Mouse (Mus musculus) gastrocnemius, adult 18-20 months (tissue): Measurements from ENCODE around the gene Slc25a44. TPM values are rescaled to one million over a fixed set of nuclear protein-coding genes. Genes with fewer than 3 reads are reported as not detected.

Experiments
- DNase-seq: peaks from one replicate; pipeline ENCODE4 v3.0.0; 2021; ENCODE audit warnings: low spot score
- long read RNA-seq, 2 experiments: library from polyadenylated mRNA; stranded (forward); transcript quantifications; one replicate each; pipeline ENCODE4 v2.0.0; 2021
- total RNA-seq, 2 experiments: library from RNA; stranded (reverse); gene quantifications; 2 replicates each; pipeline ENCODE4 v1.2.3; 2021

Gene Slc25a44
- total RNA-seq: 10 to 100 TPM; 18.4 to 19.1 TPM
- long read RNA-seq, experiment 1, transcript Slc25a44-204 (4 exons, 3,504 nt): minor isoform, 5 of 77 reads
- long read RNA-seq, experiment 1, transcript Slc25a44-201 (4 exons, 3,577 nt): major isoform, 35 of 77 reads
- long read RNA-seq, experiment 1, partial matches to known transcripts: 1 of 77 reads
- long read RNA-seq, experiment 1, other reads (novel, unspliced or antisense): 35 of 77 reads
- long read RNA-seq, experiment 2, transcript Slc25a44-201 (4 exons, 3,577 nt): major isoform, 29 of 69 reads
- long read RNA-seq, experiment 2, transcript Slc25a44-203 (4 exons, 3,429 nt): minor isoform, 5 of 69 reads
- long read RNA-seq, experiment 2, transcript Slc25a44-204 (4 exons, 3,504 nt): minor isoform, 5 of 69 reads
- long read RNA-seq, experiment 2, partial matches to known transcripts: 2 of 69 reads
- long read RNA-seq, experiment 2, other reads (novel, unspliced or antisense): 28 of 69 reads

GRCm38 (mm10) chr3:88424605-88425329 lies at the start of gene Slc25a44:
TSS of gene Slc25a44 (minus strand) at chr3:88425139.
- peak; percentile 99 for DNase-seq

DNA sequence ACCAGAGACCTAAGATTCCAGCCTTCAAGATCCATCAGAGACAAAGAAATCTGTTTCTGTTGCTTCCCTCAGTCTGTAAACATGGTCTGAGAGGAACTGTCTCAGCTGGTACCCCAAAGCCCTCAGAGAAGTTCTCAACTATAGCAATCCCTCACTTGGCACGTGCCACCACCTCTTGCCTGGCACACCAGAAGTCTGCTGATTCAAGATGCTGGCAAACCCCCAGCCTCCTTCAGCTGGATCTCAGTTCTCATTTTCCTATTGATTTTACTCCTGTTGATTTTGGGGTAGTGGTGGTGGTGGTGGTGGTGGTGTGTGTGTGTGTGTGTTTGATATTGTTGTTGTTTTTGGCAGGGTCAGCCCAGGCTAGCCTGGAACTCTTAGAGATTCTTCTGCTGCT lies 48.6 kb upstream of the Slc25a44 start:
- DNase-seq: no peak

GRCm38 (mm10) chr3:88473020-88473419 lies 48.1 kb upstream of the Slc25a44 start:
- DNase-seq: no peak

GRCm38 (mm10) chr3:88470943-88471479 lies 46.1 kb upstream of the Slc25a44 start:
- DNase-seq: no peak

DNA sequence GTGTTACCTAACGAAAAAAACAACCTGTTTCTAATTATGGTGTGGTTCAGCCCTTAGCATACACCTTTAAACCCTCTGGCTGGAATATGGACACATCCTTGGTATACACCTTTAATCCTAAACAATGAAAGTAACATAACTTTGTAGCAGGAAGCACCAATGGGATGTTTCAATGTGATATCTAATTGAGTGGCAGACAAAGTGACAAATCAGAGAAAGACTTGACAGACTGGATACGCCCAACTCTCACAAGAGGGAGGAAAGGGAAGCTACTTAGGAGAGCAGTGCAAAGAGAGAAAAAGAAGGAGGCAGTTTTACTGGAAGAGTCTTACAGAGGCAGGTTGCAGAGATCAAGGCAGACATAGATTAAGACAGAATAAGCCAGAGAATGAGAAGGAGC lies 44.5 kb upstream of the Slc25a44 start:
- no peak for DNase-seq

DNA sequence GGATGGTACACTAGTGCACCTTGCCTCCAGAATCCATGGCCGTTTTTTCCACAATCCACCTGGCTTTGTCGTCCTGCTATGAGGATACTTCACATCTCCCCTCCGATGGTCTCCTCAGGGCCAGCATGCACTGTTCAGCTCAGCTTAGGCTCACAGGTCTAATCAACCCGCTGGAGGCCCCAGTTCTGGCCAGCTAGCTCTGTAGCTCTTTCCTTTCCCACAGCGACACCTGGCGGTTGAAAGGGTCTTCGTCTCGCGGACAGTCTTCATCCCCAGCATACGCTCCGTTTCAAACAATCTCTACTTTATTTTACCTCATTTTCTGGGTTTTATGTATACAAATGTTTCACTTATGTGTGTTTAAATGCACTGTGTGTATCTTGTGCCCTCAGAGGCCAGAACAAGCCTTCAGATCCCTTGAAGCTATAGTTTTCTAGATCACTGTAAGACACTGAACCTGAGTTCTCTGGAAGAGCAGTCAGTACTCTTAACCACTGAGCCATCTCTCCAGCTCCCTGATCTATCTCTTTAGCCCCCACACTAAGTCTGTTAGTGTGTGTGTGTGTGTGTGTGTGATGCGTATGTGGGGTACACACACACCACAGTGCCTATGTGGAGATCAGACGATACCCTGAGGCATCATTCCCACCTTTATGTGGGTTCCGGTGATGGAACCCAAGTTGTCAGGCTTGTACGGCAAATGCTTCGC lies 42.3 kb upstream of the Slc25a44 start:
- DNase-seq: peak; percentile 90

DNA sequence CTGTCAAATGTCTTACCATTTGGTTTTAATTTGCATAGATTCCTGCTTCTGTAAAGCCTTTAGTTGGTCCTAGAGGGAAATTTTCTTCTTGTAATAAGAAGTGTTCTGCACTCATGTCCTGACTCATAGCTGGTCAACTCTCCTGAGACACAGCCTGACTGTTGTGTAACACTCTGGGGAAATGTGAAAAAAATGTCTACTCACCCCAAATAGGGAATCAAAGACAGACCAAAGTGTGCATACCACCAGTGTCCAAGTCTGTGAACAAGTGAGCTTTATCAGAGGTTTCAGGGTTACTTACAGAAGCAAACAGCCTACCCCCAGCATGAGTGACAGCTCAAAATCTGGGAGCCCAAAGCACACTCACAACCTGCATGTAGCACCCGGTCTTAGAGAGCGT lies 40.2 kb upstream of the Slc25a44 start:
- DNase-seq: no peak

DNA sequence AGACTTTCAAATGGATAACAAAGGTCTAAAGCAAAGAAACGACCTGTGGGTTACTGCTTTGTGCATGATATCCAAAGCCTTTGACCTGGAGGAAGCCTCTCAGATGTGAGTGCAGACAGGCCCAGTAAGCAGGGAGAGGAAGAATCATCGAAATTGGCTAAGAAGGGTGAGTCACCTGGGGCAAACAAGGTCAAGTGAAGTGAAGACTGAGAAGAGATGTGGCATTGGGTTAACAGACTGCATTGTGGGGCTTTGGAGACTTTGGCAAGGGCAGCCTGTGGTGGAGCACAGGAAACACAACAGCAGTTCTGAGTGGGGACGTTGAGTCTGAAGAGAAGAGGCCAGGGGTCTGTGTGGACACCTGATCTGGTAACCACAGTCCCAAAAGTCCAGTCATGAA lies 39.5 kb upstream of the Slc25a44 start:
- no peak for DNase-seq

GRCm38 (mm10) chr3:88460983-88461696 lies 36.2 kb upstream of the Slc25a44 start, which contains the start of gene Sema4a:
TSS of gene Sema4a (minus strand) at chr3:88461182.
- no peak for DNase-seq

DNA sequence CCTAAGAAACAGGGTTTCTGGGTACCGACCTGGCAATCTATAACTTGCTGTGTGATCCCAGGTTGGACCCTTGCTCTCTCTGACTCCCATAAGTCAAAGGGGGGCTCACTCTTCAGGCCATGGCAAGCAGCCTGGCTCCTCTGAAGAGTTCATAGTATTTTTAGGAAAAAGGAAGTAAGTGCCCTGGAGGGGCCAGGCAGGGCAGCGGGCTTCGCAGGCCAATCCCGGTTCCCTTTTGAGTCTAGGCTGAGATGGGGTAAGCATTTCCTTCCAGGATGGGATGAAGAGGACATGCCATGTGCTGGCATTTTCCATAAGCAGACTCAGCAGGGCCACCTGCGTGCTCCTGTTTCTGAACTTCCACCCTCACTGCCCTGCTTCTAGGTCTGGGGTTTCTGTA lies 35.1 kb upstream of the Slc25a44 start:
- DNase-seq: no peak

GRCm38 (mm10) chr3:88458778-88459219 lies 33.9 kb upstream of the Slc25a44 start:
- no peak for DNase-seq

- DNase-seq: no peak
Observed at GRCm38 (mm10) chr3:88456746-88457532, 32.0 kb upstream of the Slc25a44 start.

DNA sequence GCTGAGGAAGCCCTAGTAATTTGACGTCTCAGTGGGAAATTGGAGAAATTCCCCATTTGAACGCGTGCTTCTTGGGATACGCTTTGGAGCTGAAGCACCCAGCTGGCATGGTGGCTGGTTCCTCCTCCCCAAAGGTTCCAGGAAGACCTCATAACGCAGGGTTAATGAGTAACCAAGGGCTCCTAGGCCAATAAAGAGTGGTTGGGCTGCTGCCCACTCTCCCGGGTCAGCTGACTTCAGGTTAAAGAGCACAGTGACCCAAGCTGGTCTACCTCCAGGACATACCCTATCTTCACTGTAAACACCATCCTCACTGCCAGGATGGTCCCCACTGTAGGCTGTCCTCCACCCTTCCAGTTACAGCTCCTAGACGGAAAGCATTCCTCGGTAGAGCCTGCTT lies 31.4 kb upstream of the Slc25a44 start:
- no peak for DNase-seq

GRCm38 (mm10) chr3:88455588-88456264 lies 30.8 kb upstream of the Slc25a44 start:
- no peak for DNase-seq

- no peak for DNase-seq
Observed at GRCm38 (mm10) chr3:88454762-88455587, 30.0 kb upstream of the Slc25a44 start.

GRCm38 (mm10) chr3:88453986-88454385 lies 29.0 kb upstream of the Slc25a44 start:
- DNase-seq: no peak

DNA sequence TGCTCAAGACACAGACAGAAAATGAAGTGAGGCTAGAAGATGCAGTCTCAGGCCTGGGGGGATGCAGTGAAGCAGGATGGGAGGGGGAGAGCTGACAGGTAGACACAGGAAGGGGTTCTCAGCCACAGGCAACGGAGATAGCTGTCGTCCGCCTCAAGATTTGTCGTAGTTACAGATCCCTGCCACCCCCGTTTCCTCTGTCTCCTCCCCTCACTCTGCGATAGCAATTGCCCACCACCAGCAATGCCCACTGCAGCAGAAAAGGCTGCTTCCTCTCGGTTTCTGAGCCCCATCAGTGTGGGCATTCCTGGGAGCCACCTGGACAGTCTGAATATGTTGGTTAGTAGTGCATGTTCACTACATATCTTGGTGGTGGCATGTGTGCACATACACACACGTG lies 28.4 kb upstream of the Slc25a44 start:
- no peak for DNase-seq

DNA sequence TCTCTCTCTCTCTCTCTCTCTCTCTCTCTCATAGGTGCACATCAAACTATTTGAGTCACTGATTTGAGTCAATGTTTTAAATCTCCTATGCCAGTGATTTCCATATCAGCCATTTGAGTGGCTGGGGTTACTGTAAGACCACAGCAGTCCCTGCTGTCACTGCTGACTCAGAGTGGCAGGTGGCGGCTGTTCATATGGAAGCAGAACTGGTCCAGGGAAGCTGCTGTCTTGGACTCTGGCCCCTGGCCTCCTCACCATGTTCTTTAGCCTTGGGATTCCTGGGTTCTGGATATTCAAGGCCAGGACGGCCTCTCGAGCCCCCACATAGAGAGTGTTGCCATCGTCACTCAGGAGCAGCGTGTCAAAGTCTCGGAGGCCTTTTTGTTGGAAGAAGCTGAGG lies 27.8 kb upstream of the Slc25a44 start:
- DNase-seq: no peak

GRCm38 (mm10) chr3:88452246-88452645 lies 27.3 kb upstream of the Slc25a44 start:
- no peak for DNase-seq
